Mouse (Mus musculus): ENCODE measurements at regions not wholly inside any gene's neighbourhood (a gene's known extent, or its start where the extent isn't known, plus 50 kb on each side); places are given as distances from the start of the nearest gene placed in this dataset.
"Not testable (repeated sequence)": the region's sequence is repeated elsewhere in the genome, so short reads cannot be mapped to it uniquely, and the experiment has no call there.

DNA sequence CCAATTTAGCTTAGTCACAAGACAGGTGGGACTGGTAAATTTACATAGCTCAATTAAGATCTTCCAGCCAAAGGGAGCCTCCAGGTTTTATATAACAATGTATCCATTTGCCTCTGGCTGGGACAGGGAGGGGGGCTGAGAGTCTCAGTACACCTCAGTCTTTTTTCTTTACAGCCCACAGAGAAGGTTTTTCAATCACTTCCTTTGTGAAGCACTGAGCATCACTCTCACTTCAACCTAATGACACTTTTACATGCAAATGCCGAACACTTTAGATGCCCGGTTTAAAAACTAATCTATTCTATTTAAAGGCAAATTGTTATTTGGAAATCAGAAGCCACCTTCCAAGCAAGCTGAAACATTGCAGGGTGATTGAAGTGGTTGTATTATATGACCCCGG, 96.8 kb upstream of the Mdm1 start:
- DNase-seq (ENCODE audit: extremely low spot score in 1 of 2, low spot score in 1 of 2), result no peak

DNA sequence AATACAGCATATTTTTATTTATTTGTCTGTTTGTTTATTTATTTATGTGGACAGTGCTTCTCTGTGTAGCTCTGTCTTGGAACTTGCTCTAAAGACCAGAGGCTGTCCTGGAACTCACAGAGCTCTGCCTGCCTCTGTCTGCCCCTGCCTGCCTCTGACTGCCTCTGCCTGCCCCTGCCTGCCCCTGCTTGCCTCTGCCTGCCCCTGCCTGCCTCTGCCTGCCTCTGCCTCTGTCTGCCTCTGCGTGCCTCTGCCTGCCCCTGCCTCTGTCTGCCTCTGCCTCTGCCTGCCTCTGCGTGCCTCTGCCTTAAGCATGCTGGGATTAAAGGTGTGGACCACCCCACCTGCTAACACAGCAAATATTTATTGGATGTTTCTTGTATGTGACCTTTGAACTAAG, 96.2 kb upstream of the Mdm1 start:
- no peak for DNase-seq (ENCODE audit: extremely low spot score in 1 of 2, low spot score in 1 of 2)

DNA sequence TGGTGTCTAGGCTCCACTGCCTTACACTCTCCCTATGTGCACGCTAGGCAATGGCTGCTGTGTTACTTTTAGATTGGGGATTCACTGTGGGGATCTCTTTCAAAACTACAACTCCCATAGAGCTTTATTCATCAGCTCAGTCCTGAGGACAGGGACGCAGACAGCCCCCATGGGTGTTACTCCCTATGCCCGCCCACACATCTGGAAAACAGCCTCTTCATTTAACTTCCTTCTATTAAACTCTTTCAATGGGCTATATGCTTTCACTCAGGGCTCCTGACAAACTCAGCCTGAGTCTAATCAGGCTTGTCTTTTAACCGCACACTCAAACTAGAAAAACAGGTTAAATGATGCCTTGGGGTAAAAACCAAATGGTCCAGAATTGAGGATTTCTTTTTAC, 95.3 kb upstream of the Mdm1 start:
- no peak for DNase-seq (ENCODE audit: extremely low spot score in 1 of 2, low spot score in 1 of 2)

DNA sequence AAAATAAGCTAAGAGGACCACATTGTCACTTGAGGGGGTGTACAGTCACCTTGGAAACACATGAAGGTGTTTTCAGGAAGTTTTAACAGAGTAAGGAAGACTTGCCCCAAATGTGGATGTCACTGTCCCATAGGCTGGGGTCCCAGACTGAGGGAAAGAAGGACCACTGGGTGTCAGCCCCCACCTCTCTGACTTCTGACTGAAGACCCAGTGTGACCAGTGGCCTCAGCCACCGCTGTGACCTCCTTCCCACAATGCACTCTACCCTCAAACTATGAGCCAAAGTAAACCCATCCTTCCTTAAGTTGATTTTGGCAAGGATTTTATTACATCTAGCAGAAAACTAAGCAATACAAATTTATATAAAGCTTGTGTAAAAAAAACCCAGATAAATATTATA, 94.8 kb upstream of the Mdm1 start:
- DNase-seq (ENCODE audit: extremely low spot score in 1 of 2, low spot score in 1 of 2), result no peak

DNA sequence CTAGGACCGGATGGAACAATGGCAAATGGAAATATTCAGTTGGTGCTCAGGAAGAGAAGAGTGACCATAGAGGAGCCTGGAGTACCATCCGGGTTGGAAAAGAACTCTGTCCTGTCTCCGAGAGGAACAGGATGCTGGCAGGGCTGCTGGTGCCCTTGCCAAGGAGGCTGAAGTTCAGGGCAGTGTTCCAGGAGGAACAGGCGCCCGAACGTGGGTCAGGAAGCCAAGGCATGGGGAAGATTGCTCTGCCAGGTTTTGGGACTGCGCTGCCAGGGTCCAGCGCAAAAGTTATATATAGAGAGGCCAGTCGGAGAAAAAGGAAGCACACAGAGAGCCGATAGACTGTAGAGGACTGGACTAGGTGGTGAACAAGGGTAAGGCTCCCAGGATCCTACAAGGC, 92.3 kb upstream of the Mdm1 start:
- DNase-seq (ENCODE audit: extremely low spot score in 1 of 2, low spot score in 1 of 2), result peak in 1 of 2 experiments; percentile 33

DNA sequence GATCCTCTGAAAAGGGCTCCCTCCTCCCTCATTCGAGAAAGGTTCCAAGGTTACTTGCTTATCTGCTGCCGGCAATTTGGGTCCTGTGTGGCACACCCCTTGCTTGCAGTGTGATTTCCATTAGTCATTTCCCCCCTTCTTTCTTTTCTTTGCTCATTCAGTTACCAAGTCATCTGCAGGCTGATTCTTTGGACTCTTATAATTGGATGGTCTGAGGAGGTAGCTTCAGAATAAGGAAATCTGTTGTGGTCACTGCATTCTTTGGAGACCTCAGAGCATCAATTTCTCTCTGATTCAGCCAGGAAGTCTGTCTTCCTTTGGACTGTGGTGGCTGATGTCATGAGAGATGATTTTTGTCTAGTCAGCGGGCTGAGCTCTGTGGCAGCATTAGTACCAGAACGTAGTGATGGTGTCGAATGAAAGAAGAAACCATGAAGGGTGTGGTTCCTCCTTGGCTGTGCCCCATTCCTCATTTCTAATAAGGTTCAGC, 91.4 kb upstream of the Mdm1 start:
- DNase-seq (ENCODE audit: extremely low spot score in 1 of 2, low spot score in 1 of 2), result no peak

DNA sequence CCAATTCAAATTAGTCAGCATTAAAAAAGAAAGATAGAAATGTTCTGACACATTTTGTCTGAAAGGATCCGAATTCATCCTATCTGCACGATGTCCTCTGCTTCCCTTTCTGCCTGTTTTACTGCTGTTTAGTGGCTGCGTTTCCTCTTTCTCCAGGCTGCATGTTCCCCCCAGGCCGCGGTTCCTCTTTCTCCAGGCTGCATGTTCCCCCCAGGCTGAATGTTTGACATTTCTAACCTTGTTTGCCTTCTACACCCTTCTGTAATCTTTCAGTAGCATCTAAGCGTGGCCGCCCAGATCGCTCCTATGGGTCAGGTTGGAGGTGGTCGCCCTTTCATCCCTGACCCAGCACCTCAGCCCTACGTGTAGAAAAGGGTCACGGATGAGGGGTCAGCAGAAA, 89.6 kb upstream of the Mdm1 start:
- no peak for DNase-seq (ENCODE audit: extremely low spot score in 1 of 2, low spot score in 1 of 2)

DNA sequence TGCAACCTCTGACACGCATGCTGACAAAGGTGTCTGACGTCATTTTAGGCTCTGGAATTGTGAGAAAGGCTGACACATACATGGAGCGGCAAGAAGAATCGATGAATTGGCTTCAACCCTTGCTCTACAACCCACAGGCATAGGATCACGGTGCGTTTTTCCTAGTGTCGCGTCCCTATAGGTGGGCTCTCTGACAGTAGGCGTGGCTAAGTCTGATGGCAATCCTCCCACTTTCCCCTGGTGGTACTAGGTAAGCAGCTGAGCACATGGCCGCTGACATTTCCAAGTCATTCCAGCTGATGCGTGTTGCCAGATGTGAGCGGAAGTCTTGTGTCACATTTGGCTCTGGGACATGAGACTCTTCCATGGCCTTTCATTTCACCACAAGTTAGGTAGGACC, 89.1 kb upstream of the Mdm1 start:
- no peak for DNase-seq (ENCODE audit: extremely low spot score in 1 of 2, low spot score in 1 of 2)

DNA sequence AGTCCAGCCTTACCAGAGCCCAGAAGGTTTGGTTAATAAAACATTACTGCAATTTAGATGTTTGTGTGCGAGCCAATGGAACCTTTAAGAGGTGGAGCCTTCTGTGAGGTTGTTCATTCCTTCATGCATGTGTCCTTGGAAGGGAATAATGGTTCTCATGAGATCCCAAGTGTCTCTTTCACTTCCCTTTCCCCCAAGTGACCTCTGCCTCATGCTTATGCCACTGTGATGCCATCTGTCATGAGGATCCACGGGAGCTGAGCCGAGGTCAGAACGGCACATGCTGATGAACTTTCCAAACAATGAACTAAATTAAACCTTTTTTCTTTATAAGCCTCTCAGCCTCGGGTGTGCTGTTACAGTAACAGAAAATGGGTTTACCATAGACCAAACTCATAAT, 88.6 kb upstream of the Mdm1 start:
- DNase-seq (ENCODE audit: extremely low spot score in 1 of 2, low spot score in 1 of 2), result no peak

DNA sequence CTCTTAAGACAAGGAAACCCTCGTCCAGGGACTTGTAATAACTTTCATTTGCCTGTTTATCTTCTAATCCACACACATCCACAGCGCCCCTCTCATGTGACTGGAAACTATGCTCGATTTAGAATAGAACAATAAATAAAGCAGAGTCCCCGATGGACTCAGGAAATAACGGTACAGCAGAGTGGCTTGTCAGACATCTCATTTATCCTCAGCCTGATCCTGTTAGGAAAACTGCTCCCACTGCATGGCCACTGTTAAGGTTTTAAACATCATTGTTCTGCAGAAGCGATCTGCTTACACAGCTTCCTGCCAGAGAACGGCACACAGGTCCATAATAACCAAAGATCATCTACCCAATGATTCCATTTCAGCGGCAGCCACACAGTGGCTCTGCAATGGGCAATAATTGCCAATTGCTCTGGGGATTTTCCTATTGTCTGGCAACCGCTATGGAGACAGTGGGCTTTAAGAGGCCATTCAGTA, 84.8 kb upstream of the Mdm1 start:
- DNase-seq (ENCODE audit: extremely low spot score in 1 of 2, low spot score in 1 of 2), result no peak

DNA sequence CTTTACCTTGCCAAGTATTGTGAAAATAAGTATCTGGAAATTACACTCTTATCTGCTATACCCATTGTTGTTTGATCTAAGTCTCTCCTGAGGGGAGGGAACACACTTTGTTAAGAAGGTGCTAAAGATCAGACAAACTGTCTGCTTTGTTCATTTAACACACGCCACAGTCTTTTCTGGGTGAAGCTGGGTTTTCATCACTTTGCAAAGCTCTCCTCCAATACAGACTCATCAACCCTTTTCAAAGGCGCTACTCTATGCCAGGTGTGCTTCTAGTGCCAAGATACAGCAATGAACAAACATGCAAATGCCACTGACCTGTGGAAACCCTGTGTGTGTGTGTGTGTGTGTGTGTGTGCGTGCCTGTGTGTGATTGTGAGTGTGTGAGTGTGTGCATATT, 84.1 kb upstream of the Mdm1 start:
- no peak for DNase-seq (ENCODE audit: extremely low spot score in 1 of 2, low spot score in 1 of 2)

DNA sequence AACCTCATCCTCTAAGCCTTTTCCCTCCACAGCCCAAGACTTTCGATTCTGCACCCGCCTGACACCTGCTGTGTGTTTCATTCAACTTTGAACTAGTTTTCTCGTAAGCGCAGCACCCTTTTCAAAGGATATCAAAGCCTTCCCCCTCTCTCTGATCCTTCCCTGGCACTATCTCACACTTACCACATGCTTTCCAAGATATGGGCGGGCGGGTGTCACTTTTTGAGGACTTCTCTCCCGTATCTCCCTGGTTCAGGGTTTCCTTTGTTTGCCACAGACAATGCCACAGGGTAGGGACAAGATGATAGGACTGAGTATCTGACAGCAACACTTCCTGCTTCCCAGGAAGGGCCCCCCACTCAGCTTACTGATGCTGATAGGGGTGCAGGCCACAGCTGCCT, 76.8 kb upstream of the Mdm1 start:
- no peak for DNase-seq (ENCODE audit: extremely low spot score in 1 of 2, low spot score in 1 of 2)

DNA sequence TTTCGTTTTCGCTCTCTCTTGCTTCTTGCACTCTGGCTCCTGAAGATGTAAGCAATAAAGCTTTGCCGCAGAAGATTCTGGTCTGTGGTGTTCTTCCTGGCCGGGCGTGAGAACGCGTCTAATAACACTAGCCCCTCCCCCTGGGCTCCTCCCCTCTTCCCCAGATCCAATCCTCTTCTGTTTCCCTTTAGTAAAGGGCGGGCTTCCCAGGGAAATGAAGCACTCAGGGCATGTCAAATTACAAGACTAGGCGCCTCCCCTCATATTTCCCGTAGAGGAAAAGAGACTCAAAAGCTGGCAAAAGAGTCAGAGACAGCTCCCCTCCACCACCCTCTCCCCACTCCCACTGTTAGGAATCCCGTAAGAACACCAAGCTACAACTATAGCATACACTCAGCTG, 65.3 kb upstream of the Mdm1 start:
- not testable (repeated sequence) for DNase-seq (ENCODE audit: extremely low spot score in 1 of 2, low spot score in 1 of 2)

DNA sequence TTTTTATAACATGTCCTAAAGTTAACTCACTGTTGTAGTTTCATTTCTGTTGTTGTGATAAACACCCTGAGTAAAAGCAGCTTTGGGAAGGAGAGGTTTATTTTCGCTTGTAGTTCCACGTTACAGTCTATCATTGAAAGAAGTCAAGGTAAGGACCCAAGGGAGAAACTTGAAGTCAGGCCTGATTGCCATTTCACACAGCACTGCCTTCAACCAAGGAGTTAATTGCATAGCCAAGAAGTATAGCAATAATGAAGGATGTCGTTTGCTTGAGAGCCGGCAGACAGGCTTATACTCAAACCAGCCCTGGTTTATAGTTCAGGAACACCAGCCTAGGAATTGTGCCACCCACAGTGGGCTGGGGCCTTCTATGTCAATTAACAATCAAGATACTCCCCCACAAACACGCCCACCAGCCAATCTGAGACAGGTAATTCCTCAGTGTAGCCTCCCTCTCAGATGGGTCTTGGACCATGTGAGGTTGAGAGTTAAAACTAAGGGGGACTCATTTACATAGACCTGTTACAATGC, 59.9 kb upstream of the Mdm1 start:
- DNase-seq (ENCODE audit: extremely low spot score in 1 of 2, low spot score in 1 of 2), result no peak

DNA sequence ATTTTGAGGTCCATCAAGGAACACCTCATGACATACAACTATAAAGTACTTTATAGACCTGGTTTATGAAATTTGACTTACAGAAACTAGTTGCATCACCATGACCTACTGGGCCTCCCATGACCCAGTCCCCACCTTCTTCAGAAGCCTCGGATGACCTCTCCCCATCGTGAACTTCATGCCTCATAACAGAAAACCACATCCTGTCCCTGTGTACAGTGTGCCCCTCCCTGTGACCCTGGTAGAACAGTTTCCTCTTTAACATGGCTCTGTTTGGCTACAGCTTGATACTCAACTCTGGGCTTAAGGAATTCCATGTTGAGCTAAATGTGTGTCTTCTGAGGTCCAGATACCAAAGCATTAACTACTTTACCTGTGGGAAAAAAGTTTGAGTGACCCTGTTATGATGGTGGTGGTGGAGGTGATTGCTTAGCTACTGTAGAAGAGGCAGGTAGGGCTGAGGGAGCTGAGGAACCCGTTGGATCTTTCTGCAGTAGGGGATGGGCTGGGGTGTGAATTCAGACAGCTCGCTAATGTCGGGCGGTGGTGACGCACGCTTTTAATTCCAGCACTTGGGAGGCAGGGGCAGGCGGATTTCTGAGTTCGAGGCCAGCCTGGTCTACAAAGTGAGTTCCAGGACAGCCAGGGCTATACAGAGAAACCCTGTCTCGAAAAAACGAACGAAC, 58.4 kb upstream of the Mdm1 start:
- DNase-seq (ENCODE audit: extremely low spot score in 1 of 2, low spot score in 1 of 2), result no peak

DNA sequence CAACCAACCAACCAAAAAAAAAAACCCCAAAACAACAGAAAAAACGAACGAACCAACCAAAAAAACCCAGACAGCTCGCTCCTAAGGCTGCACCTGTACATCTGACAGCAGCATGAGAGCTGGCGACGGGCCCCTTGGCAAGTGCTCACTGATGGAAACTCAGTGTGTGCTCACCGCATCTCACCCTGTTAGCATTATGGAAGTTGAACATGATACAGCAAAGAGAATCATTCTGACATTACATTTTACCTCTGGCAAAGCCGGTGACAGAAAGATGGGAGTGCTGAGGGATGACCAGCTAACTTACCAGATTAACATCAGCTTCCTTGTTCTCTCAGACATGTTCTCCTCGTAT, 57.9 kb upstream of the Mdm1 start:
- no peak for DNase-seq (ENCODE audit: extremely low spot score in 1 of 2, low spot score in 1 of 2)

DNA sequence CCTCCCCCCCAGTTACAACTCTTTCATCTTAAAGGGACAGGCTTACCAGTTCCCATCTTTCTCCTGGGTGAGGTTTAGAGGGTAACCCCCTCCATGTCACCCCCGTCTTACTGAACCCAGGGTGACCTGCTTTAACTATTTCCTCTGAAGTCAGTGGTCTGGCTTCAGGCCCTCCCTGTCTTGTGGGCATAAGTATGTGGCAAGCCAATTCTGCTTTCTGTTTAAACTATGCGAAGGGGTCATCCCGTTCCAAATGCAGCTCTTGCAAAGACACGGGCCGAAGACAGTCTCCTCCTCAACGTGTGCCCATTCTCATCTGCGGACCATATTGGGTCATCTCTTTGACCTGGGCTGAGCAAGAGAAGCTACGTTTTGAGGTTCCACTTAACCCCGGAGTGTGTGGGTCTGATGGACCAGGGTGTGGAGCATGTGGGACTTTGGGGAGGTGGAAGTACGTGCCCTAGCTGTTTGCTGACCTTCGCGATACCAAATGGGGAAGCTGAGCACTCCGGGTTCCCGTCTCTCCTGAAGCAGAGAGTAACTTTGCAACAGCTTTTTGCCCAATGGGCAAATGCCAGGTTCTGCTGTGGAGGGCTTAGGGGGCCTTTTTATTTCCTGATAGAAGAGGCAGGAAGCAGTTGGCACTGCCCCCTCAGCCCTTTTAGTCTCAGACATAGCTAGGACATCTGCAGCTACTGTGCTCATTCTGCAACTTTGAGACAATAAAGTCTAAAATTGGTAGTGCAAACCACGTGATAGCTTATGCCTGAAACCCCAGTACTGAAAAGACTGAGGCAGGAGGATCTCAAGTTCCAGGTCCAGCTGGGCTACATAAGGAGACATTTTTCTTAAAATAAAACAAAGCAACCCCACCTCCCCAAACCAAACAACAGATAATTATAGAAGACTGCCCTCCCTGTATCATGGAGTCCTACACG, 56.3 kb upstream of the Mdm1 start:
- no peak for DNase-seq (ENCODE audit: extremely low spot score in 1 of 2, low spot score in 1 of 2)

DNA sequence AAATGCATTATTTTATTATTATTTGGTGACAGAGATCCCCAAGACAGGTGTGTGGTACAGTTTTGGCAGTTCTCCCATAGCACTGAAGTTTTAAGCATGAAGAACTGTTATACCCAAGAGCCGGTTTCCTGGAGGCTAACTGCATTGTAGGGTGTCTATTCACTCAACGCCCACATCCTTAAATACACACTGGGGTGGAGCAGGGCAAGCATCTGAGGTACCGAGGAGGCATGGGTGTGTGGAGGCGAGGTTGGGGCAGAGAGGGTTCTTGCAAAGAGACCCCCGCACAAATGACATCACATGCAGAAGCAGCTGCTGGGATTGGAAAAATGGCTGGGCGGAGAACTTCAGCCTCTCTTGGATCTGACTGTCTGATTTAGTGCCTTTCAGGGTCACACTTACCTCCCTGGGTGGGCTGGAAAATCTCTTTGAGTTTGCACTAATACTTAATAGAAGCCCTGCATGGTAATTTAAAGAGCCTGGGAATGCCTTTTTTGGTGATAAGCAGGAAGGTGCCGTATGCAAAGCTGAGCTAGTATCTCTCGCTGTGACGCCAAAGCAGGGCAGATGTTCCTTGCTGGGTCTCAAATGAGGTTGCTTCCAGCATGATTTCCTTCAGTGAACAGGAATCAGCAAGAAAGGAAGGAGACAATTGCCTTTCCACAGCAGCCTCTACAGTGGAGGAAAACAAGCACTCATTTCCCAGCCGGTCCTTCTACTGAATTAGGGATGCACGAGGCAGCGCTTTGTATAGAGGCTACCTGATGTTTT, 53.9 kb upstream of the Mdm1 start:
- DNase-seq (ENCODE audit: extremely low spot score in 1 of 2, low spot score in 1 of 2), result no peak

DNA sequence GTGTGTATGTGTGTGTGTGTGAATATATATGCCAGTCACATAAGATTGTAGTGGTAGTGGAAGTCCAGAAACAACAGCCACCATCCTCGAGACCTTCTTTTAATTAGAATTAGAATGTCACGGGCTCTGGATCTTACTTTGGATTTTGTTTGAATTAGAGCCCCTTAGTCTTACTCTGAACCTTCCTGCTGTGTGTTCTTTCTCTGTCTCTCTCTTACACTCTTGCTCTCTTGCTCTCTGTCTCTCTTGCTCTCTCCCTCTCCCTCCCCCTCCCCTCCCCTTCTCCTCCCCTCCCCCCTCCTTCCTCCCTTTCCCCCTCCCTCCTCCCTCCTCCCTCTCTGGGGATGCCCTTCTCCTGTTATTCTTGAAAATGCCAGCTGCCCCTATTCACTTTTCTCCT, 53.1 kb upstream of the Mdm1 start:
- DNase-seq (ENCODE audit: extremely low spot score in 1 of 2, low spot score in 1 of 2), result no peak

DNA sequence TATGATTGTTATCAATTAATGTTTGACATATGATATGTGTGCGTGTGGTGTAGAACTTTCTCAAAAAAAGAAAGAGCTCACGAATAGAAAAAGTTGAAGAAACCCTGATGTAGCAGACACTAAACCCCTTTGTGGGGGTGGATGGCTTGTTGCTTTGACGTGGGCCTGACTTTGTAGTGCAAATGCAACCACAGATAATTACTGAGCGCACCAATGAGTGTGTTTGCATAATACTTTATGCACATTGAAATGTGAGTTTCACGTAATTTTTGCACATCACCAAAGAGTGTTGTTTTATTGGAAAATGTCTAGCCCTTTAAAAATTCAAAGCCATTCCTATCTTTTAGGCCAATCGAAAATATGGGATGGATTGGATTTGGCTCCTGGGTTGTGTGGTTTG, 51.7 kb upstream of the Mdm1 start:
- DNase-seq (ENCODE audit: extremely low spot score in 1 of 2, low spot score in 1 of 2), result no peak

DNA sequence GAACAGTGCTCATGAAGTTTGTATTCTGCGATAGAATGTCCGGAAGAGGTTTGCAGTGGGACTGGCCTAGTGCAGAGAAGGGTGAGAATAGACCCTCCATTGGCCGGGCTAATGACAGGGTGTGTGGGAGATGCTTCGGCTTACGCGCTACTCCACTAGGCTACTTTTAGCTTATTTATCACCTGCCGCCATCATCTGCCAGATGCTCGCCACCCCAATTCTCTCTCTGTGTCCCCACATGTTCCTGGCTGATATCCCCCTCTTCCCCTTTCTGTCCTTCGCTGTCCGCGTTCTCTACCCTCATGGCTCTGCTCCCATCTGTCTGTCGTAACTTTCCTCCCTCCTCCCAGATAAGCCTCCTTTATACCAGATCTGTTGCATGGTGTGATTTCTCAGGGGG, 50.1 kb upstream of the Mdm1 start:
- DNase-seq (ENCODE audit: extremely low spot score in 1 of 2, low spot score in 1 of 2), result no peak
